Mouse (Mus musculus) midbrain, postnatal 0 days (tissue): ENCODE measurements around the gene Slc1a2. TPM values are rescaled to one million over a fixed set of nuclear protein-coding genes. Genes with fewer than 3 reads are reported as not detected.

Source experiments
- ATAC-seq: fragments of 200-750 bp; cut with Nextera tagmentation; 2 replicates; pipeline ENCODE4 v1.8.0; 2017; ENCODE audit warnings: moderate number of reproducible peaks, mild to moderate bottlenecking, moderate TSS enrichment, moderate library complexity; ENCODE audit not compliant: low FRiP score
- DNase-seq: peaks from one replicate; pipeline ENCODE4 v3.0.0-alpha.2; 2015; ENCODE audit warnings: low spot score
- H3K27ac ChIP-seq: fragments of 300-500 bp; sonication (generic); 2 replicates; pipeline ENCODE4 v1.5.1; 2014; ENCODE audit warnings: low read depth, mild to moderate bottlenecking, low read length, mixed read lengths
- H3K27me3 ChIP-seq: fragments of 300-500 bp; sonication (generic); 2 replicates; pipeline ENCODE4 v1.6.1; 2014; ENCODE audit warnings: low read length, control low read depth, mixed read lengths; ENCODE audit not compliant: insufficient read depth
- H3K36me3 ChIP-seq: fragments of 300-500 bp; sonication (generic); 2 replicates; pipeline ENCODE4 v1.6.1; 2014; ENCODE audit warnings: low read length, control low read depth, mixed read lengths; ENCODE audit not compliant: insufficient read depth
- H3K4me1 ChIP-seq: fragments of 300-500 bp; sonication (generic); 2 replicates; pipeline ENCODE4 v1.6.1; 2014; ENCODE audit warnings: mild to moderate bottlenecking, control low read depth, antibody characterized with exemption, low read length, mixed read lengths; ENCODE audit not compliant: insufficient read depth
- H3K4me2 ChIP-seq: fragments of 300-500 bp; sonication (generic); 2 replicates; pipeline ENCODE4 v1.6.1; 2014; ENCODE audit warnings: low read depth, mild to moderate bottlenecking, low read length, mixed read lengths; ENCODE audit not compliant: poor library complexity, severe bottlenecking
- H3K4me3 ChIP-seq: fragments of 300-500 bp; sonication (generic); 2 replicates; pipeline ENCODE4 v1.5.1; 2014; ENCODE audit warnings: low read depth, mild to moderate bottlenecking, low read length, moderate library complexity
- H3K9ac ChIP-seq: fragments of 300-500 bp; sonication (generic); replicated peaks from 2 replicates; pipeline ENCODE4 v1.6.1; 2014; ENCODE audit warnings: mild to moderate bottlenecking, low read length, moderate library complexity, mixed read lengths; ENCODE audit not compliant: poor library complexity, severe bottlenecking
- H3K9me3 ChIP-seq: fragments of 300-500 bp; sonication (generic); 2 replicates; pipeline ENCODE4 v1.6.1; 2016; ENCODE audit warnings: low read length, control low read depth
- CTCF ChIP-seq: IDR thresholded peaks from 2 replicates; pipeline ENCODE4 v1.5.1; 2016; ENCODE audit warnings: antibody characterized with exemption, mild to moderate bottlenecking
- WGBS: fragments of 180-500 bp; shearing (Covaris S2); extraction: QIAGEN DNeasy Blood & Tissue Kit; methylation state at CpG from one replicate; pipeline ENCODE4 v1.1.7; 2014; 5-methylcytosine and 5-hydroxymethylcytosine counted together
- polyA plus RNA-seq: library from polyadenylated mRNA; unstranded; fragments of >200 nt; fragmentation: Nextera tagmentation; extraction: Ambion mirVana; gene quantifications from 2 replicates; pipeline ENCODE4 v1.2.1, GENCODE M21; 2015
- total RNA-seq: library from RNA; depleted of rRNA; stranded (reverse); fragments of >200 nt; gene quantifications from 2 replicates; pipeline ENCODE4 v1.2.3, GENCODE M21; 2014

The Slc1a2 gene
- total and polyA plus RNA-seq, 2 experiments from 2014 or later = 15.7 to 102 TPM

GRCm38 (mm10) chr2:102681351-102681750 is 22.9 kb downstream of the Slc1a2 start:
- no peak overlapping the region for H3K27ac ChIP-seq
- TF ChIP-seq CTCF = no peak
- no peak overlapping the region for H3K4me2 ChIP-seq
- ATAC-seq (no peak; the same call in 1 of the 2 replicates), DNase-seq (peak; percentile 40)
- no peaks in the 10 kb centered on the region for H3K27me3 ChIP-seq
- no peak overlapping the region for H3K4me3 ChIP-seq
- H3K9ac ChIP-seq = no peak overlapping the region
- 87% methylated on average over 7 of the region's 7 CpGs for WGBS
- no peaks in the 10 kb centered on the region for H3K36me3 ChIP-seq
- 0 out of 2 replicates have a peak, but pooled peaks cover 6% of the 10 kb centered on the region for H3K4me1 ChIP-seq
- H3K9me3 ChIP-seq = no peaks in the 10 kb centered on the region

GRCm38 (mm10) chr2:102682168-102682567 is 23.7 kb downstream of the Slc1a2 start:
- WGBS = 42% methylated on average over 5 of the region's 5 CpGs
- Histone ChIP-seq H3K9me3 (no peaks in the 10 kb centered on the region), H3K27me3 (no peaks in the 10 kb centered on the region), H3K4me1 (0 out of 2 replicates have a peak, but pooled peaks cover 6% of the 10 kb centered on the region), H3K27ac (no peak overlapping the region), H3K36me3 (no peaks in the 10 kb centered on the region), H3K9ac (no peak overlapping the region), H3K4me2 (no peak overlapping the region), H3K4me3 (no peak overlapping the region)
- peak; percentile 62 for TF ChIP-seq CTCF
- ATAC-seq (no peak), DNase-seq (no peak)

- TF ChIP-seq CTCF = peak; percentile 81
- peak overlapping the region; percentile 33 for H3K4me2 ChIP-seq
- peak overlapping the region; percentile 38 for H3K27ac ChIP-seq
- peak; percentile 83 for ATAC-seq
- H3K4me3 ChIP-seq = 0 out of 2 replicates have a peak overlapping the region, but pooled peaks have one; percentile 6
- 0 out of 2 replicates have a peak overlapping the region, but pooled peaks have one; percentile 26 for H3K9ac ChIP-seq
- no peaks in the 10 kb centered on the region for H3K36me3 ChIP-seq
- H3K4me1 ChIP-seq = peaks cover 10% of the 10 kb centered on the region; the same call in 1 of the 2 replicates
- H3K9me3 ChIP-seq = no peaks in the 10 kb centered on the region
- no peaks in the 10 kb centered on the region for H3K27me3 ChIP-seq
- peak; percentile 69 for DNase-seq
- 83% methylated on average over 7 of the region's 7 CpGs for WGBS
Observed at GRCm38 (mm10) chr2:102685371-102686107, 27.1 kb downstream of the Slc1a2 start.

- peak overlapping the region; percentile 33 for H3K4me2 ChIP-seq
- TF ChIP-seq CTCF = no peak
- peak overlapping the region; percentile 38 for H3K27ac ChIP-seq
- H3K27me3 ChIP-seq = no peaks in the 10 kb centered on the region
- WGBS = 26% methylated on average over 9 of the region's 9 CpGs
- ATAC-seq (no peak), DNase-seq (no peak)
- H3K4me1 ChIP-seq = peaks cover 10% of the 10 kb centered on the region; the same call in 1 of the 2 replicates
- H3K36me3 ChIP-seq = no peaks in the 10 kb centered on the region
- no peaks in the 10 kb centered on the region for H3K9me3 ChIP-seq
- 0 out of 2 replicates have a peak overlapping the region, but pooled peaks have one; percentile 26 for H3K9ac ChIP-seq
- 0 out of 2 replicates have a peak overlapping the region, but pooled peaks have one; percentile 6 for H3K4me3 ChIP-seq
Observed at GRCm38 (mm10) chr2:102686108-102686450, 27.6 kb downstream of the Slc1a2 start.

GRCm38 (mm10) chr2:102693556-102693955 is 35.1 kb downstream of the Slc1a2 start:
- WGBS = 61% methylated on average over 7 of the region's 7 CpGs
- no peak for ATAC-seq
- no peak for DNase-seq

GRCm38 (mm10) chr2:102694750-102695149 is 36.3 kb downstream of the Slc1a2 start:
- no peak overlapping the region for H3K27ac ChIP-seq
- no peak overlapping the region for H3K4me3 ChIP-seq
- H3K36me3 ChIP-seq = no peaks in the 10 kb centered on the region
- no peak for ATAC-seq
- no peak overlapping the region for H3K9ac ChIP-seq
- H3K4me2 ChIP-seq = no peak overlapping the region
- peaks cover 5% of the 10 kb centered on the region; the same call in 1 of the 2 replicates for H3K4me1 ChIP-seq
- DNase-seq = no peak
- H3K27me3 ChIP-seq = no peaks in the 10 kb centered on the region
- 70% methylated on average over 4 of the region's 4 CpGs for WGBS
- no peaks in the 10 kb centered on the region for H3K9me3 ChIP-seq
- TF ChIP-seq CTCF = no peak

More at GRCm38 (mm10) chr2:102693556-102693955, 35.1 kb downstream of the Slc1a2 start:
- Histone ChIP-seq H3K9ac (no peak overlapping the region), H3K4me3 (no peak overlapping the region), H3K36me3 (no peaks in the 10 kb centered on the region), H3K4me2 (no peak overlapping the region), H3K27ac (no peak overlapping the region), H3K27me3 (no peaks in the 10 kb centered on the region), H3K4me1 (peaks cover 5% of the 10 kb centered on the region; the same call in 1 of the 2 replicates), H3K9me3 (no peaks in the 10 kb centered on the region)
- TF ChIP-seq CTCF = no peak
